Mouse (Mus musculus) heart, postnatal 36 days (tissue): Measurements from ENCODE around the gene Fbxw2. TPM values are rescaled to one million over a fixed set of nuclear protein-coding genes. Genes with fewer than 3 reads are reported as not detected.

Source experiments
- total RNA-seq, 2 experiments: library from RNA; stranded (reverse); gene quantifications; 2 replicates each; pipeline ENCODE4 v1.2.3; 2021

The Fbxw2 gene
- total RNA-seq, 2 experiments from 2014 or later, result 50.4 to 55.3 TPM

Other genes with a start within 250 kb of the Fbxw2 start
- 10 to 100 TPM; 37.5 to 41.5 TPM for gene Gapvd1, start 71.1 kb downstream of the Fbxw2 start, total RNA-seq
- 100 to 1,000 TPM; 565 to 705 TPM for gene Hspa5, start 54.3 kb downstream of the Fbxw2 start, total RNA-seq
- gene Rabepk, start 26.4 kb downstream of the Fbxw2 start, total RNA-seq, result 10 to 100 TPM; 12.2 to 14.2 TPM
- gene Gm34653, start 6.7 kb upstream of the Fbxw2 start, total RNA-seq, result not detected
- gene Cutal, start 48.1 kb upstream of the Fbxw2 start, total RNA-seq, result under 1 TPM; 0.69 to 0.76 TPM
- 10 to 100 TPM; 13.0 to 14.3 TPM for gene Psmd5, start 48.7 kb upstream of the Fbxw2 start, total RNA-seq
- under 1 TPM; 0.78 to 0.98 TPM for gene Phf19, start 87.7 kb upstream of the Fbxw2 start, total RNA-seq
- gene Traf1, start 135.5 kb upstream of the Fbxw2 start, total RNA-seq, result 1 to 10 TPM in 1 of 2 experiments, under 1 TPM in 1; 1.00 to 1.8 TPM
- not detected for gene Hc, start 235.1 kb upstream of the Fbxw2 start, total RNA-seq